Comparison of ENCODE assay signal across 18 mouse cellular contexts in genomic region chr6:27982021-27982420, GRCm38 (mm10).
DNase-seq lines count a peak whose midpoint lies in the region; ATAC-seq lines count a peak whose summit lies in the region.
"Had no signal": no experiment of that assay in that cellular context is flagged by ENCODE, and none has a peak within 500 bp of the region (broad histone marks: within the 10 kb centered on the region; RNA-seq: fewer than 3 reads in every experiment).

No protein-coding gene starts in this region.

- H3K9me3 ChIP-seq in hindbrain, embryonic 11.5 days (ENCODE audit: control insufficient read depth, low read length) = no peaks in the 10 kb centered on the region
- H3K9me3 ChIP-seq in hindbrain, embryonic 13.5 days = no peaks in the 10 kb centered on the region
- no peaks in the 10 kb centered on the region for H3K9me3 ChIP-seq in embryonic facial prominence, embryonic 10.5 days
- H3K9me3 ChIP-seq: G1E; heart, embryonic 13.5 days; hindbrain, embryonic 10.5 days; megakaryocyte, embryonic 14.5 days had no signal

- no peak overlapping the region for H3K4me3 ChIP-seq in hindbrain, embryonic 11.5 days (ENCODE audit: low read depth, low read length)
- H3K4me3 ChIP-seq in hindbrain, embryonic 13.5 days = no peak overlapping the region
- H3K4me3 ChIP-seq in embryonic facial prominence, embryonic 10.5 days = no peak overlapping the region
- H3K4me3 ChIP-seq: heart, embryonic 13.5 days; hindbrain, embryonic 10.5 days; left cerebral cortex, adult 2 months; megakaryocyte, embryonic 14.5 days had no signal

- no peaks in the 10 kb centered on the region for H3K36me3 ChIP-seq in hindbrain, embryonic 11.5 days (ENCODE audit: control insufficient read depth, insufficient read depth, low read length)
- H3K36me3 ChIP-seq in hindbrain, embryonic 13.5 days = no peaks in the 10 kb centered on the region
- H3K36me3 ChIP-seq in embryonic facial prominence, embryonic 10.5 days (replicated peaks) = no peaks in the 10 kb centered on the region
- H3K36me3 ChIP-seq: G1E; heart, embryonic 13.5 days; hindbrain, embryonic 10.5 days had no signal

- no peaks in the 10 kb centered on the region for H3K4me1 ChIP-seq in hindbrain, embryonic 11.5 days (replicated peaks; ENCODE audit: control insufficient read depth, insufficient read depth, low read length)
- H3K4me1 ChIP-seq in hindbrain, embryonic 13.5 days (replicated peaks) = no peaks in the 10 kb centered on the region
- H3K4me1 ChIP-seq in embryonic facial prominence, embryonic 10.5 days = no peaks in the 10 kb centered on the region
- H3K4me1 ChIP-seq: heart, embryonic 13.5 days; hindbrain, embryonic 10.5 days; megakaryocyte, embryonic 14.5 days had no signal

- DNase-seq in hindbrain, embryonic 11.5 days (ENCODE audit: low spot score) = peak; percentile 10
- peak; percentile 41 for DNase-seq in testis, postnatal 10 days (ENCODE audit: low spot score)
- no peak for DNase-seq in testis, postnatal 14 days (ENCODE audit: low spot score)
- DNase-seq in embryonic facial prominence, embryonic 10.5 days (ENCODE audit: low spot score) = peak; percentile 30
- DNase-seq in spleen, postnatal 36 days (ENCODE audit: low spot score in 2 of 2) = no peak
- DNase-seq: cerebellum, adult 11-12 months; forebrain, postnatal 0 days; right cerebral cortex, postnatal 14 days had no signal

- no peak for ATAC-seq in hindbrain, embryonic 11.5 days (ENCODE audit: low FRiP score)
- no peak for ATAC-seq in hindbrain, embryonic 13.5 days (ENCODE audit: low FRiP score)
- no peak for ATAC-seq in megakaryocyte progenitor cell, adult 5-6 weeks (replicated peaks; ENCODE audit: poor library complexity)
- ATAC-seq: forebrain, postnatal 0 days; intestine, embryonic 16.5 days; midbrain, embryonic 16.5 days had no signal

- WGBS in hindbrain, embryonic 11.5 days = 41% methylated on average over 1 of the region's 1 CpGs
- 60% methylated on average over 1 of the region's 1 CpGs for WGBS in hindbrain, embryonic 13.5 days
- WGBS in embryonic facial prominence, embryonic 10.5 days = 31% methylated on average over 1 of the region's 1 CpGs

- H3K27ac ChIP-seq in hindbrain, embryonic 11.5 days (ENCODE audit: low read depth, low read length) = no peak overlapping the region
- no peak overlapping the region for H3K27ac ChIP-seq in hindbrain, embryonic 13.5 days
- no peak overlapping the region for H3K27ac ChIP-seq in embryonic facial prominence, embryonic 10.5 days (replicated peaks)
- H3K27ac ChIP-seq: heart, embryonic 13.5 days; hindbrain, embryonic 10.5 days; left cerebral cortex, adult 2 months had no signal

- no peaks in the 10 kb centered on the region for H3K27me3 ChIP-seq in hindbrain, embryonic 11.5 days (ENCODE audit: control insufficient read depth, insufficient read depth, low read length)
- H3K27me3 ChIP-seq in hindbrain, embryonic 13.5 days = no peaks in the 10 kb centered on the region
- H3K27me3 ChIP-seq in embryonic facial prominence, embryonic 10.5 days (replicated peaks; ENCODE audit: low read depth, poor library complexity, severe bottlenecking) = no peaks in the 10 kb centered on the region
- H3K27me3 ChIP-seq: heart, embryonic 13.5 days; megakaryocyte, embryonic 14.5 days had no signal

- no peak overlapping the region for H3K9ac ChIP-seq in hindbrain, embryonic 11.5 days (ENCODE audit: low read depth, low read length)
- no peak overlapping the region for H3K9ac ChIP-seq in hindbrain, embryonic 13.5 days
- H3K9ac ChIP-seq: forebrain, postnatal 0 days; heart, embryonic 13.5 days had no signal

- no peak overlapping the region for H3K4me2 ChIP-seq in hindbrain, embryonic 11.5 days (replicated peaks; ENCODE audit: low read depth, low read length)
- H3K4me2 ChIP-seq in hindbrain, embryonic 13.5 days = no peak overlapping the region
- H3K4me2 ChIP-seq: heart, embryonic 13.5 days; liver, embryonic 11.5 days had no signal

Comparison
In these comparisons a context has a peak if more than half of its experiments do, and no peak if none do; other contexts are left out.
1. DNase-seq: peak in hindbrain, embryonic 11.5 days (single experiment), testis, postnatal 10 days (single experiment) and embryonic facial prominence, embryonic 10.5 days (single experiment); none in testis, postnatal 14 days (single experiment) and spleen, postnatal 36 days (0 of 2).